Mouse (Mus musculus): Measurements from ENCODE around the gene Fmo5. TPM values are rescaled to one million over a fixed set of nuclear protein-coding genes. Genes with fewer than 3 reads are reported as not detected.

Fmo5 gene
- polyA plus RNA-seq, 1 experiment from 2014 or later, result 7.5 TPM

- H3K36me3 ChIP-seq, result no peaks in the 10 kb centered on the region
- H3K27me3 ChIP-seq, result no peaks in the 10 kb centered on the region
- WGBS (ENCODE audit: insufficient replicate concordance), result 69% methylated on average over 8 of the region's 8 CpGs
- ATAC-seq (ENCODE audit: low read depth) (no peak), DNase-seq (no peak)
- no peak overlapping the region for H3K4me3 ChIP-seq (replicated peaks)
- H3K27ac ChIP-seq, result no peak overlapping the region
- no peak overlapping the region for H3K9ac ChIP-seq
- peaks cover 22% of the 10 kb centered on the region for H3K4me1 ChIP-seq (replicated peaks)
- no peaks in the 10 kb centered on the region for H3K9me3 ChIP-seq (replicated peaks)
- H3K4me2 ChIP-seq, result no peak overlapping the region
Measured at GRCm38 (mm10) chr3:97631258-97631860, 2.8 kb downstream of the Fmo5 start.

GRCm38 (mm10) chr3:97633456-97633855 is 4.9 kb downstream of the Fmo5 start:
- Histone ChIP-seq H3K4me2 (no peak overlapping the region), H3K9me3 (replicated peaks) (no peaks in the 10 kb centered on the region), H3K4me1 (replicated peaks) (peaks cover 14% of the 10 kb centered on the region), H3K27me3 (no peaks in the 10 kb centered on the region), H3K4me3 (replicated peaks) (no peak overlapping the region), H3K9ac (no peak overlapping the region), H3K36me3 (no peaks in the 10 kb centered on the region), H3K27ac (no peak overlapping the region)
- DNase-seq, result no peak
- no peak for ATAC-seq (ENCODE audit: low read depth)
- 58% methylated on average over 4 of the region's 4 CpGs for WGBS (ENCODE audit: insufficient replicate concordance)

GRCm38 (mm10) chr3:97634288-97634761 is 5.7 kb downstream of the Fmo5 start:
- no peak for DNase-seq
- WGBS (ENCODE audit: insufficient replicate concordance), result 57% methylated on average over 3 of the region's 3 CpGs
- no peak for ATAC-seq (ENCODE audit: low read depth)
- Histone ChIP-seq H3K4me2 (no peak overlapping the region), H3K27ac (no peak overlapping the region), H3K9me3 (replicated peaks) (no peaks in the 10 kb centered on the region), H3K4me1 (replicated peaks) (peaks cover 6% of the 10 kb centered on the region), H3K9ac (no peak overlapping the region), H3K36me3 (no peaks in the 10 kb centered on the region), H3K4me3 (replicated peaks) (no peak overlapping the region), H3K27me3 (no peaks in the 10 kb centered on the region)

GRCm38 (mm10) chr3:97641396-97641795 is 12.8 kb downstream of the Fmo5 start:
- no peaks in the 10 kb centered on the region for H3K36me3 ChIP-seq
- no peaks in the 10 kb centered on the region for H3K9me3 ChIP-seq (replicated peaks)
- no peak overlapping the region for H3K4me2 ChIP-seq
- no peaks in the 10 kb centered on the region for H3K4me1 ChIP-seq (replicated peaks)
- 70% methylated on average over 4 of the region's 4 CpGs for WGBS (ENCODE audit: insufficient replicate concordance)
- H3K27ac ChIP-seq, result no peak overlapping the region
- no peak overlapping the region for H3K4me3 ChIP-seq (replicated peaks)
- ATAC-seq (ENCODE audit: low read depth) (no peak), DNase-seq (no peak)
- H3K27me3 ChIP-seq, result no peaks in the 10 kb centered on the region
- H3K9ac ChIP-seq, result no peak overlapping the region

- Histone ChIP-seq H3K4me2 (no peak overlapping the region), H3K9ac (no peak overlapping the region), H3K36me3 (no peaks in the 10 kb centered on the region), H3K27ac (no peak overlapping the region), H3K27me3 (no peaks in the 10 kb centered on the region), H3K9me3 (replicated peaks) (no peaks in the 10 kb centered on the region), H3K4me3 (replicated peaks) (no peak overlapping the region), H3K4me1 (replicated peaks) (no peaks in the 10 kb centered on the region)
- ATAC-seq (ENCODE audit: low read depth), result no peak
- no peak for DNase-seq
- WGBS (ENCODE audit: insufficient replicate concordance), result 69% methylated on average over 9 of the region's 9 CpGs
Measured at GRCm38 (mm10) chr3:97642001-97642400, 13.4 kb downstream of the Fmo5 start.

- no peaks in the 10 kb centered on the region for H3K27me3 ChIP-seq
- H3K9me3 ChIP-seq (replicated peaks), result no peaks in the 10 kb centered on the region
- 32% methylated on average over 1 of the region's 1 CpGs for WGBS (ENCODE audit: insufficient replicate concordance)
- H3K4me2 ChIP-seq, result no peak overlapping the region
- H3K9ac ChIP-seq, result no peak overlapping the region
- H3K4me3 ChIP-seq (replicated peaks), result no peak overlapping the region
- DNase-seq (no peak), ATAC-seq (ENCODE audit: low read depth) (no peak)
- H3K4me1 ChIP-seq (replicated peaks), result no peaks in the 10 kb centered on the region
- no peaks in the 10 kb centered on the region for H3K36me3 ChIP-seq
- H3K27ac ChIP-seq, result no peak overlapping the region
Measured at GRCm38 (mm10) chr3:97648518-97648917, 19.9 kb downstream of the Fmo5 start.

GRCm38 (mm10) chr3:97649022-97649421 is 20.4 kb downstream of the Fmo5 start:
- DNase-seq (no peak), ATAC-seq (ENCODE audit: low read depth) (no peak)
- Histone ChIP-seq H3K4me3 (replicated peaks) (no peak overlapping the region), H3K4me1 (replicated peaks) (no peaks in the 10 kb centered on the region), H3K9ac (no peak overlapping the region), H3K27ac (no peak overlapping the region), H3K4me2 (no peak overlapping the region), H3K36me3 (no peaks in the 10 kb centered on the region), H3K9me3 (replicated peaks) (no peaks in the 10 kb centered on the region), H3K27me3 (no peaks in the 10 kb centered on the region)
- 60% methylated on average over 3 of the region's 3 CpGs for WGBS (ENCODE audit: insufficient replicate concordance)

GRCm38 (mm10) chr3:97649469-97649868 is 20.9 kb downstream of the Fmo5 start:
- no peak overlapping the region for H3K4me2 ChIP-seq
- no peaks in the 10 kb centered on the region for H3K27me3 ChIP-seq
- no peak overlapping the region for H3K27ac ChIP-seq
- H3K4me1 ChIP-seq (replicated peaks), result no peaks in the 10 kb centered on the region
- no peak overlapping the region for H3K4me3 ChIP-seq (replicated peaks)
- WGBS (ENCODE audit: insufficient replicate concordance), result 60% methylated on average over 6 of the region's 6 CpGs
- no peaks in the 10 kb centered on the region for H3K36me3 ChIP-seq
- ATAC-seq (ENCODE audit: low read depth), result no peak
- DNase-seq, result no peak
- H3K9ac ChIP-seq, result no peak overlapping the region
- H3K9me3 ChIP-seq (replicated peaks), result no peaks in the 10 kb centered on the region

- Histone ChIP-seq H3K36me3 (no peaks in the 10 kb centered on the region), H3K27ac (no peak overlapping the region), H3K4me1 (replicated peaks) (no peaks in the 10 kb centered on the region), H3K4me3 (replicated peaks) (no peak overlapping the region), H3K9me3 (replicated peaks) (no peaks in the 10 kb centered on the region), H3K27me3 (no peaks in the 10 kb centered on the region), H3K9ac (no peak overlapping the region), H3K4me2 (no peak overlapping the region)
- ATAC-seq (ENCODE audit: low read depth) (no peak), DNase-seq (no peak)
- 65% methylated on average over 10 of the region's 10 CpGs for WGBS (ENCODE audit: insufficient replicate concordance)
Measured at GRCm38 (mm10) chr3:97651604-97652003, 23.0 kb downstream of the Fmo5 start.

- DNase-seq, result no peak
- Histone ChIP-seq H3K4me3 (replicated peaks) (no peak overlapping the region), H3K9ac (no peak overlapping the region), H3K27ac (no peak overlapping the region), H3K9me3 (replicated peaks) (no peaks in the 10 kb centered on the region), H3K4me1 (replicated peaks) (peaks cover 11% of the 10 kb centered on the region), H3K27me3 (no peaks in the 10 kb centered on the region), H3K36me3 (no peaks in the 10 kb centered on the region), H3K4me2 (no peak overlapping the region)
- no peak for ATAC-seq (ENCODE audit: low read depth)
- WGBS (ENCODE audit: insufficient replicate concordance), result 72% methylated on average over 5 of the region's 5 CpGs
Measured at GRCm38 (mm10) chr3:97653781-97654180, 25.2 kb downstream of the Fmo5 start.

- H3K4me2 ChIP-seq, result no peak overlapping the region
- WGBS (ENCODE audit: insufficient replicate concordance), result 75% methylated on average over 8 of the region's 8 CpGs
- peak; percentile 19 for DNase-seq
Measured at GRCm38 (mm10) chr3:97654901-97655300, 26.3 kb downstream of the Fmo5 start.

GRCm38 (mm10) chr3:97657655-97658411 is 29.2 kb downstream of the Fmo5 start, which contains the start of gene Prkab2:
Gene Prkab2 (plus strand): TSS chr3:97658193.
- Histone ChIP-seq H3K4me2 (peak within 1 kb of the TSS; percentile 96), H3K4me3 (replicated peaks) (peak within 1 kb of the TSS; percentile 86), H3K9me3 (replicated peaks) (no peaks in the 10 kb centered on the region), H3K9ac (peak within 1 kb of the TSS; percentile 80), H3K27ac (peak within 1 kb of the TSS; percentile 64), H3K27me3 (no peaks in the 10 kb centered on the region), H3K4me1 (replicated peaks) (peaks cover 23% of the 10 kb centered on the region), H3K36me3 (0 out of 2 replicates have a peak, but pooled peaks cover 1% of the 10 kb centered on the region)
- WGBS (ENCODE audit: insufficient replicate concordance), result 3% methylated on average over 40 of the region's 51 CpGs
- DNase-seq (peak; percentile 97), ATAC-seq (ENCODE audit: low read depth) (peak; percentile 98)

More at GRCm38 (mm10) chr3:97654901-97655300, 26.3 kb downstream of the Fmo5 start:
- no peaks in the 10 kb centered on the region for H3K9me3 ChIP-seq (replicated peaks)
- H3K27me3 ChIP-seq, result no peaks in the 10 kb centered on the region
- H3K4me1 ChIP-seq (replicated peaks), result peaks cover 22% of the 10 kb centered on the region
- H3K9ac ChIP-seq, result no peak overlapping the region
- ATAC-seq (ENCODE audit: low read depth), result no peak
- H3K4me3 ChIP-seq (replicated peaks), result no peak overlapping the region
- no peaks in the 10 kb centered on the region for H3K36me3 ChIP-seq
- no peak overlapping the region for H3K27ac ChIP-seq

Data from liver, embryonic 13.5 days (tissue).